Mouse (Mus musculus): ENCODE measurements around the gene Naa15. TPM values are rescaled to one million over a fixed set of nuclear protein-coding genes. Genes with fewer than 3 reads are reported as not detected.

Naa15 gene
- polyA plus RNA-seq, 1 experiment from 2014 or later = 32.6 TPM

DNA sequence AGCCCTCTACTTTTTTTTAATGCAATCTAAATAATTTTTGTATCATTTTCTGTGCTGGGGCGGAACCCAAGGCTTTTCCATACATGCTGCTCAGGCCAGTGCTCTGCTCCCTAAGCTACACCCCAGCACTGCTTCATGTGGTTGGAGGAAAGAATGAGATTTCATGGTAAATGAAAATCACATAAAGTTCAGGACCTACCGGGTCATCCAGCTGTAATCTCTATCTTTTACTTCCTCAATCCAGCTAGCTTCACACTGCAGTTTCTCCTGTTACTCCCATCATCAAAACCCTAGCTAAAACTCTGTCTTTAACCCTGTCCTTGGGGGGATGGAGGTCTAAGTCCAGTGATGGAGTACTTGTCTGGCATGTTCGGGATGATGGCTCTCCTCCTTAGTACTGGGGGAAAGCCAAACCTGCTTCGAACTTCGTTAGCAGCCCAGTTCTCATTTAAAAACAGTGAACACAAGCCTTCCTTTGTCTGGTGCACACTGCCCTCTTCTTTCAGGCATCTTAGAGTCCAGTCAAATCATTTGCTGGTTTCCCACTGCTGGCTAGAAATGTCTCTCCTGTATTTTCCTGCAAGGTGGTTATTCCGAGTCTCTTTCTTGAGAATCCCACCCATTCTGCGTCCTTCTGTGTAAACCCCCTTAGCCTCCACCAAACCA, 75.3 kb downstream of the Naa15 start:
- 75% methylated on average over 7 of the region's 7 CpGs for WGBS
- peak overlapping the region; percentile 49; the same call in 1 of the 2 replicates for H3K27ac ChIP-seq (ENCODE audit: low read depth, low read length)
- no peak for ATAC-seq

DNA sequence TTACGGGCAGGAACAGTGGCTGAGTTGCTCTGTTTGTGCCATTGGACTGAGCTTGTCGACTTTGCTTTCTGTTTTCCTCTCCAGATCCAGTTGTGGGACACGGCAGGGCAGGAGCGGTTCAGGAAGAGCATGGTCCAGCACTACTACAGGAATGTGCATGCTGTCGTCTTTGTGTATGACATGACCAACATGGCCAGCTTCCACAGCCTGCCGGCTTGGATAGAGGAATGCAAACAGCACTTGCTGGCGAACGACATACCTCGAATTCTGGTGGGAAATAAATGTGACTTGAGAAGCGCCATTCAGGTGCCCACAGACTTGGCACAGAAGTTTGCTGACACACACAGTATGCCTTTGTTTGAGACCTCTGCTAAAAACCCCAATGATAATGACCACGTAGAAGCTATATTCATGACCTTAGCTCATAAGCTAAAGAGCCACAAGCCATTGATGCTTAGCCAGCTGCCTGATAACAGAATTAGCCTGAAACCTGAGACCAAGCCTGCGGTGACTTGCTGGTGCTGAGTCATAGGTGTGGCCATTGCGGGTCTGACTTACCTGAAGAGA, 78.4 kb downstream of the Naa15 start:
- H3K9ac ChIP-seq (ENCODE audit: low read depth, low read length) = no peak overlapping the region
- no peak overlapping the region for H3K27ac ChIP-seq (ENCODE audit: low read depth, low read length)
- H3K4me3 ChIP-seq (ENCODE audit: low read length) = no peak overlapping the region
- 90% methylated on average over 13 of the region's 13 CpGs for WGBS
- peaks cover 17% of the 10 kb centered on the region for H3K36me3 ChIP-seq (ENCODE audit: control insufficient read depth, insufficient read depth, low read length)
- ATAC-seq = no peak
- H3K9me3 ChIP-seq (ENCODE audit: control insufficient read depth, low read length) = no peaks in the 10 kb centered on the region
- no peaks in the 10 kb centered on the region for H3K4me1 ChIP-seq (ENCODE audit: control insufficient read depth, insufficient read depth, low read depth, low read length)
- no peaks in the 10 kb centered on the region for H3K27me3 ChIP-seq (replicated peaks; ENCODE audit: control insufficient read depth, insufficient read depth, low read length)
- no peak overlapping the region for H3K4me2 ChIP-seq (ENCODE audit: low read length)

More for the DNA sequence above, 75.3 kb downstream of the Naa15 start:
- no peaks in the 10 kb centered on the region for H3K9me3 ChIP-seq (ENCODE audit: control insufficient read depth, low read length)
- H3K9ac ChIP-seq (ENCODE audit: low read depth, low read length) = no peak overlapping the region
- peaks cover 12% of the 10 kb centered on the region for H3K4me1 ChIP-seq (ENCODE audit: control insufficient read depth, insufficient read depth, low read depth, low read length)
- H3K4me2 ChIP-seq (ENCODE audit: low read length) = no peak overlapping the region
- H3K27me3 ChIP-seq (replicated peaks; ENCODE audit: control insufficient read depth, insufficient read depth, low read length) = no peaks in the 10 kb centered on the region
- peaks cover 15% of the 10 kb centered on the region for H3K36me3 ChIP-seq (ENCODE audit: control insufficient read depth, insufficient read depth, low read length)
- H3K4me3 ChIP-seq (ENCODE audit: low read length) = no peak overlapping the region

DNA sequence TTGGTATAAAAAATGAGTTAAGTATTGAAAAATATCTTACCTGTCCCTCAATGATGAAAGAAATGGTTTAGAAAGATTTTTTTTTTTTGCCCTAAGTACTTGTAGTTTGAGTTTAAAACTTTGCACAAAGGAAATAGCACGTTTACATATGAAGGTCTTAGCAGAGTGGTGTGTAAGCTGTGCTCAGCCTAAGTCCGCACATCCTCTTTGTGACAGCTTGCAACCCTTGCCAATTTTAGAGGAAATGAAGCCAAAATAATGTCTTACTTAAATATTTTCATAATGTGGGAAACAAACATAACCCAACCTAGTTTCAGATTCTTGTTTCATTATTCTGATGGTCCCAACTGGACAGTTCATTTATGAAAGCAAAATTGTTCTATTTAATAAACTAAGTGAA, 79.5 kb downstream of the Naa15 start:
- Histone ChIP-seq H3K27me3 (replicated peaks; ENCODE audit: control insufficient read depth, insufficient read depth, low read length) (no peaks in the 10 kb centered on the region), H3K9ac (ENCODE audit: low read depth, low read length) (no peak overlapping the region), H3K4me2 (ENCODE audit: low read length) (no peak overlapping the region), H3K36me3 (ENCODE audit: control insufficient read depth, insufficient read depth, low read length) (peaks cover 15% of the 10 kb centered on the region), H3K27ac (ENCODE audit: low read depth, low read length) (no peak overlapping the region), H3K4me3 (ENCODE audit: low read length) (no peak overlapping the region), H3K4me1 (ENCODE audit: control insufficient read depth, insufficient read depth, low read depth, low read length) (no peaks in the 10 kb centered on the region), H3K9me3 (ENCODE audit: control insufficient read depth, low read length) (no peaks in the 10 kb centered on the region)
- WGBS = 82% methylated on average over 2 of the region's 2 CpGs
- no peak for ATAC-seq

DNA sequence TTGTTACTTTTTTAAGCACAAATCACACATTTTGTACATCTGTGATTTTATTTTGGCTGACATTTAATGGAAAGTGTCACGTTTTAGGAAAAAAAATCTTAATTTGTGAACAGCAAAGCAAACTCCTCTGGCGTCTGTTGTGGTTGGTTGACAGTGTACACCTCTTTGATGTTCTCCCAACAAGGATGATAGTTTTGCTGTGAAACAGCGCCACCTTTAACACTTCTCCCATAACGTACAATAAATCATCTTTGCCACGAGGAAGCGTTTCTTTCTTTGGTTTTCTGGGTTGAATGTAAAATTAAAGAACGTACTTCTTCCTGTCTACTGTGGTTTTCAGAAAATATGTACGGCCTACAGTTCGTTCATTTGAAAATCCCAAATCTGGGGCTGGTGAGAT, 80.7 kb downstream of the Naa15 start:
- no peaks in the 10 kb centered on the region for H3K27me3 ChIP-seq (replicated peaks; ENCODE audit: control insufficient read depth, insufficient read depth, low read length)
- WGBS = 95% methylated on average over 9 of the region's 9 CpGs
- no peak overlapping the region for H3K9ac ChIP-seq (ENCODE audit: low read depth, low read length)
- no peak overlapping the region for H3K4me2 ChIP-seq (ENCODE audit: low read length)
- no peaks in the 10 kb centered on the region for H3K9me3 ChIP-seq (ENCODE audit: control insufficient read depth, low read length)
- H3K36me3 ChIP-seq (ENCODE audit: control insufficient read depth, insufficient read depth, low read length) = peaks cover 15% of the 10 kb centered on the region
- ATAC-seq = no peak
- no peak overlapping the region for H3K27ac ChIP-seq (ENCODE audit: low read depth, low read length)
- no peaks in the 10 kb centered on the region for H3K4me1 ChIP-seq (ENCODE audit: control insufficient read depth, insufficient read depth, low read depth, low read length)
- no peak overlapping the region for H3K4me3 ChIP-seq (ENCODE audit: low read length)

DNA sequence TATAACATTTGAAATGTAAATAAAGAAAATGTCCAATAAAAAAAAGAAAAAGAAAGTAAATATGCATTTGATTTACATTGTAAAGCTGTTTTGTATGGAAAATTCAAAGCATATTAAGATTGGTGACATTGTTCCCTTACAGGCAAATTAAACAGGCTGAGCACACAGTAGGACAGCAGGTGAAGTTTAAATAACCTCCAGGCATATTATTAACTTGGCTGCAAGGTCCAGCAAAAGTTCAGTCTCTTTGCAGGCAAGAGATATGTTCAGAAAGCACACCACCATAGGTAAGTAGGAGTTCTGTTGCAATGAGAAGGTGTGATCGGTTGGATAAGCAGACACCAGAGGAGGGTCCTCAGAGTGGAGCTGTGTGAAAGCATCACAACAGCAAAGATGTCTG, 83.0 kb downstream of the Naa15 start:
- H3K4me3 ChIP-seq (ENCODE audit: low read length) = no peak overlapping the region
- no peak overlapping the region for H3K9ac ChIP-seq (ENCODE audit: low read depth, low read length)
- H3K9me3 ChIP-seq (ENCODE audit: control insufficient read depth, low read length) = no peaks in the 10 kb centered on the region
- no peak for ATAC-seq
- H3K4me1 ChIP-seq (ENCODE audit: control insufficient read depth, insufficient read depth, low read depth, low read length) = no peaks in the 10 kb centered on the region
- H3K27ac ChIP-seq (ENCODE audit: low read depth, low read length) = no peak overlapping the region
- WGBS = 93% methylated on average over 1 of the region's 1 CpGs
- no peaks in the 10 kb centered on the region for H3K27me3 ChIP-seq (replicated peaks; ENCODE audit: control insufficient read depth, insufficient read depth, low read length)
- no peak overlapping the region for H3K4me2 ChIP-seq (ENCODE audit: low read length)
- H3K36me3 ChIP-seq (ENCODE audit: control insufficient read depth, insufficient read depth, low read length) = peaks cover 15% of the 10 kb centered on the region

DNA sequence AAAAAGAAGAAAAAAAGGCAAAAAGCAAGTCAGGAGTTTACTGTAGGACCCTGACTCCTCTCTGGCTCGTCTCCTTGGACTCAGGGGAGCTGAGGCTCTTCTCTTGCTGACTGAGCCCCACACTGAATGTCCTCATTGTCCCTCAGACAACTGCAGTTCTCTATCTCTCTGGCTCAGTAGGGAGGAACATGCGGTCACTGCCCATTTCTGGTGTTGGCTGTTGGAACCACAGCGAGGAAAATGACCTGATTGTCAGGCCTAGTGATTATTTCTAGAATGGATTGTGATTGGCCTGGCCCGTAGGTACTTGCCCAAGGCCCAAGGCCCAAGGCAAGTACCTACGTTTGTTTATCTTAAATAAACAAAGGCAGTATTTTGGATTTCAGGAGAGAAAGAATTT, 83.7 kb downstream of the Naa15 start:
- Histone ChIP-seq H3K4me1 (ENCODE audit: control insufficient read depth, insufficient read depth, low read depth, low read length) (no peaks in the 10 kb centered on the region), H3K9me3 (ENCODE audit: control insufficient read depth, low read length) (no peaks in the 10 kb centered on the region), H3K27me3 (replicated peaks; ENCODE audit: control insufficient read depth, insufficient read depth, low read length) (no peaks in the 10 kb centered on the region), H3K4me2 (ENCODE audit: low read length) (no peak overlapping the region), H3K36me3 (ENCODE audit: control insufficient read depth, insufficient read depth, low read length) (peaks cover 11% of the 10 kb centered on the region), H3K9ac (ENCODE audit: low read depth, low read length) (no peak overlapping the region), H3K27ac (ENCODE audit: low read depth, low read length) (no peak overlapping the region), H3K4me3 (ENCODE audit: low read length) (no peak overlapping the region)
- 83% methylated on average over 5 of the region's 5 CpGs for WGBS
- ATAC-seq = no peak

DNA sequence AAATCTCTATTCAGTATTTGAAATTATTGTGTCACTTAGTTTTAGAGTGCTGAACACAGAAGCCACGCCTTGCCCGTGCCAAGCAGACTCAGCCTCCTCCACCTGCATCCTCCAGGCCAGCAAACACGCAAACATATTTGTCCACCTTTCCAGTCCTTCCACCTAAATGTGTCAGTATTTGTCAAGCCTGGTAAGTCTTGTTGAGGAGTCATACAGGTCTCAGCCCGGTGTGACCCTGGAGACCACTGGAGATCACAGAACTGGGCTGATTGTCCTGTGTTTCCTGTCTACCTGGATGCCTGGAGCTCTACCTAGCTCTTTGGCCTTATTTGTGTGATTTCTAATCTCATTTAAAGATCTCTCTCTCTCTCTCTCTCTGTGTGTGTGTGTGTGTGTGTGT, 84.9 kb downstream of the Naa15 start:
- Histone ChIP-seq H3K4me2 (ENCODE audit: low read length) (no peak overlapping the region), H3K9ac (ENCODE audit: low read depth, low read length) (no peak overlapping the region), H3K4me3 (ENCODE audit: low read length) (no peak overlapping the region), H3K27ac (ENCODE audit: low read depth, low read length) (no peak overlapping the region), H3K4me1 (ENCODE audit: control insufficient read depth, insufficient read depth, low read depth, low read length) (no peaks in the 10 kb centered on the region; the same call in 1 of the 2 replicates), H3K9me3 (ENCODE audit: control insufficient read depth, low read length) (no peaks in the 10 kb centered on the region), H3K27me3 (replicated peaks; ENCODE audit: control insufficient read depth, insufficient read depth, low read length) (no peaks in the 10 kb centered on the region), H3K36me3 (ENCODE audit: control insufficient read depth, insufficient read depth, low read length) (peaks cover 5% of the 10 kb centered on the region; the same call in 1 of the 2 replicates)
- ATAC-seq = no peak
- WGBS = 94% methylated on average over 4 of the region's 4 CpGs

DNA sequence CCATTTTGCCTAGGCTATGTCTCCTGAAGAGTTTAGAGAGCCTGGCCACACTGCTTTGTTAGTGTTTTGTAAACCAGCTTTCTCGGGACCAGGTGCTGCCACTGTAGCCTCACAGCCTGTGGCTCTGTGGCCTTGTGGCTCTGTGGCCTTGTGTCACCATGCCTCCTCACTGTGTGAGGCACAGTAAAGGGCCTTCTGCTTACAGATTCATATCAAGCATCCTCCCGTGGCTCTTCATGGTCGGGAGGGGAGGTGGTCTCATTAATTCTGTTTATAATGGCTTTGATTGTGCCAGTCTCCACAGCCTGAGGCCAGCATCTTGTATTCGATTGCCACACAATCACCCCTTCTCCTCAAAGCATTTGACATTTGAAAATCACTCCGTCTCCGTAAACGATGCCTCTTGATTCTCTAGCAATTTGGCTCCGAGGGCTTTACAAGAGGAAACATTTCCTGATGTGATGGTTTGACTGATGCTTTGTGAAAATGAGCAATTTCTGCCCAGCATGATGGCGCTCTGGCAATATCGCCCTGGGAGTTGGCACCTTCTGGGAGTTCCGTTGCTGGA, 89.5 kb downstream of the Naa15 start:
- no peak overlapping the region for H3K27ac ChIP-seq (ENCODE audit: low read depth, low read length)
- H3K4me1 ChIP-seq (ENCODE audit: control insufficient read depth, insufficient read depth, low read depth, low read length) = no peaks in the 10 kb centered on the region; the same call in 1 of the 2 replicates
- H3K27me3 ChIP-seq (replicated peaks; ENCODE audit: control insufficient read depth, insufficient read depth, low read length) = no peaks in the 10 kb centered on the region
- whole genome bisulfite sequencing = 36% methylated on average over 11 of the region's 11 CpGs
- no peak overlapping the region for H3K4me3 ChIP-seq (ENCODE audit: low read length)
- H3K9ac ChIP-seq (ENCODE audit: low read depth, low read length) = no peak overlapping the region
- no peaks in the 10 kb centered on the region for H3K9me3 ChIP-seq (ENCODE audit: control insufficient read depth, low read length)
- ATAC-seq = no peak
- H3K36me3 ChIP-seq (ENCODE audit: control insufficient read depth, insufficient read depth, low read length) = no peaks in the 10 kb centered on the region
- no peak overlapping the region for H3K4me2 ChIP-seq (ENCODE audit: low read length)

DNA sequence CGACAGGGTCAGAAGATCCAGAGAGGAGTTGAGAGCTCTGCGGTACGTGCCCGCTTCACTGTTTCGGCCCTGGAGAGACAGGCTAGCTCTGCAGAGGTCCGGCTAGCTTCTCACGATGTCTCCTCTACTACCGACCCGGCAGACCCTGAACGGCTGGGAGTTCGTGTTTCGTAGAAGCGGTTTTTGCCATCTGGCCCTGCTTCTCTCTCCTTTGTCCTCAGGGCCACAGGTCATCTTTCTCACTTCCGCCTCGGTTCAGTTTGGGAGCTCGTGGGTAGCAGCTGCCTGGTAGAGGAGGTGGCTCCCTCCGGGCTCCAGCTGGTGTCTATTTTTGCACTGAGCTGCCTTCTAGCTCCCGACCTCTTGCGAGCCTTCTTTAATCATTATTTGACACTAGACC, 90.5 kb downstream of the Naa15 start:
- H3K27ac ChIP-seq (ENCODE audit: low read depth, low read length) = no peak overlapping the region
- H3K4me2 ChIP-seq (ENCODE audit: low read length) = no peak overlapping the region
- H3K9ac ChIP-seq (ENCODE audit: low read depth, low read length) = no peak overlapping the region
- H3K4me1 ChIP-seq (ENCODE audit: control insufficient read depth, insufficient read depth, low read depth, low read length) = no peaks in the 10 kb centered on the region; the same call in 1 of the 2 replicates
- no peaks in the 10 kb centered on the region for H3K36me3 ChIP-seq (ENCODE audit: control insufficient read depth, insufficient read depth, low read length)
- whole genome bisulfite sequencing = 46% methylated on average over 19 of the region's 19 CpGs
- no peaks in the 10 kb centered on the region for H3K9me3 ChIP-seq (ENCODE audit: control insufficient read depth, low read length)
- ATAC-seq = no peak
- no peak overlapping the region for H3K4me3 ChIP-seq (ENCODE audit: low read length)
- H3K27me3 ChIP-seq (replicated peaks; ENCODE audit: control insufficient read depth, insufficient read depth, low read length) = no peaks in the 10 kb centered on the region

Measured in hindbrain, embryonic 16.5 days (tissue).